Mouse (Mus musculus) hematopoietic stem cell, adult 5-6 weeks (primary cell): ENCODE data around the gene Ttc32. TPM values are rescaled to one million over a fixed set of nuclear protein-coding genes. Genes with fewer than 3 reads are reported as not detected.
"Not testable (repeated sequence)": the region's sequence is repeated elsewhere in the genome, so short reads cannot be mapped to it uniquely, and the experiment has no call there.

Experiments used
- ATAC-seq, 2 experiments: fragments of 125-278 bp in 1 of 2; replicated peaks in 1 of 2; 2 replicates each; pipeline ENCODE4 v1.8.0; 2016 to 2017; ENCODE audit warnings: inconsistent platforms in 2 of 2, mild to moderate bottlenecking in 2 of 2, moderate number of reproducible peaks in 2 of 2, low read depth in 1 of 2, moderate TSS enrichment in 1 of 2; ENCODE audit not compliant: low FRiP score in 2 of 2, poor library complexity in 2 of 2, severe bottlenecking in 2 of 2, insufficient read depth in 1 of 2, low TSS enrichment in 1 of 2
- total RNA-seq: library from RNA; stranded (forward); fragments of 172-1452, 232-1000 nt; gene quantifications from 2 replicates; pipeline ENCODE4 v1.2.3, GENCODE M21; 2017

The Ttc32 gene
- 12.5 and 26.9 TPM in 2 replicates for total RNA-seq

DNA sequence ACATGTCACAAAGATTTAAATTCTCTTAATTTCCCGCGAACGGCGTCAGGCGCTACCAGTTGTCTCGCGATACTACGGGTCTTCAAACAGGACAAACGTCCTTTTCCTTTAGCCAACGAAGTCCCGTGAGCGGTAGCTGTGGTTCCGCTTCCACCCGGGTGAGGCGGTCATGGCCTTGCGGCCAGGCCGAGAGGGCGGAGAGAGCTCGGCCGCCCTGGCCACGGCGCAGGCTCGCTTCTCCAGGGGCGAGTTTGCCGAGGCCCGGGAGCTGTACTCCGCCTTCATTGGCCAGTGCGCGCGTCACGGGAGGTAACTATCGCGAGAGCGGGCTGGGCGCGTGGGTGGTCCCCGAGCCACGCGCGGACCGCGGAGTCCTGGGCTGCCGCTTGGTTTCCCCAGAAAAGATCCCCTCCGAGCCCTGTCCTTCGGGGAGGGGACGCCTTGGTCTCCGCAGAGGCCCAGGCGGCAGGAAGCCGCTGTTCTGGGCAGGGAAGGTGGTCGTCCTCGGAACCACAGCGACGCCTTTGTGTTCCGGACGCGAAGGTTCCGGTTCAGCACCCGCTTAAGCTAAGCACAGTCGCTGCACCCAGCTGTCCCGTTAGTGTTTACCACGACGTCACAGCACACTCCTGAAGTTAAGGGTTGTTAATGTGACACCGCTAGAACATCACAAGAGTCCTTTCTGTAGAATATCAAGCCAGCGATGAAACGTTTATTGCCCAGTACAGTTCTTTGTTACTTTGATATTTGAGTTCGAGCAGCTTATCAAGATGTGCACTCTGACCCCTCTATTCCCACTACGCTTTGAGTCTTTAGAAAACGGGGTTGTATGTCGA lies at the start of gene Ttc32:
Gene Ttc32, plus strand, starts transcription at position 110 of the 836 bp plus-strand sequence.
- ATAC-seq: peak; percentile 87 to 90

DNA sequence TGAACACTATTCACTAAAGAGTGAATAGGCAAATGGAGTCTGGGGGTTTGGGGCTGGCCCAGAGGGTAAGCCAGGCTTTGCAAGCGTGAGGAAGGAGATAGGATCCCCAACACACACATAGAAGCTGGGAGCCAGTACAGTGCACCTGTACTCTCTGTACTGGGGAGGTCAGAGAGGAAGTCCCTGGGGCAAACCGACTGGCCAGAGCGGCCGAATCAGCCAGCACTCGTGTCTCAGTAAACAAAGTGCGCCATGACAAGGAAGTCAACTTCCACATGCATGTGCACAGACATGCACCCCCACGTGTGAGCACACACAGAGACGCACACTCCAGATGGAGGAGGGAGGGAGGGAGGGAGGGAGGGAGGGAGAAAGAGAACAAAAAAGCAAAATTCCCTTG lies 36.6 kb upstream of the Ttc32 start:
- ATAC-seq: no peak

DNA sequence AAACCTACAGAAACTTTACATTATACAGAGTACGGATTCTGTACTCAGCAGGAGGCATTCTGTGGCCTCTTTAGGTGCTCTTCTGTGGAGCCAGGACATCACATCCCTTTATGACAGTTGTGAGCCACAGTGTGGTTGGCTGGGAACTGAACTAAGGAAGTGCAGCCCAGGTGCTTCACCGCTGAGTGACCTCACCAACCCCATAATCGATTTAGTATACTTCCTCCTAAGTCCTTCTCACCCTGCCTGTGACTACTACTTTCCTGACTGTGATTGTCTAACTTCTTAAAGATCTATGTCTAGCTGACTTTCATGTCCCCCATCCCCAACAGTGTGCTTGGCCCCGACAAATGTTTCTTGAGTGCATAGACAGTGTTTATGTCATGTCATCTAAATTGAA lies 31.5 kb upstream of the Ttc32 start:
- ATAC-seq: peak; percentile 32 to 70; a peak in 3 of 4 replicates

DNA sequence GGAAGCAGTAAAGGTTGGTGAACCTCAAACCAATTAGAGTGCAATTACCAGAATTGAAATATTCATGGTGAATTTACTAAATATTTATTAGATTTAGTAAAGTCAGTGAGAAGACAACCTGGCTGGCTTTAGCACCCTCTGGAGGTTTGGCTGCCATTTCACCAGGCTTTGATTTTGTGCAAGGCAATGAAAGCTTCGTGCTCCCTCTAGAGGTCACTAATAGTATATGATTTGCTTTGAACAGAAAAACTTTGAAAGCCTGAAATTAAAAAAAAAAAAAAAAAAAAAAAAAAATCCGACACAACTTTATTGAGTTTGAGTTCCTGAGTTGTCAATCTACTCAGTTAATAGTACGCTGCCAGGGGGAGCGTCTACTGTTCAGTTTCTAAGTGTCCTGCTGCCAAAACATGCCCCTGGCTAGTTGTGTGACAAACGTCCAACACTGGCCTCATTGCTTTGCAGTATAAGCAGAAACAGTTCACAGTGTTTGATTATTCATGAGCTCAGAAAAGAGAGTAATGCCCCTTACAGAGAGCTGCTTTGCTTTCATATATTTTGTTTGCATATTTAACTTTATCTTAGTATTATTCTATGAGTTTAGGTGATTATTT lies 27.7 kb upstream of the Ttc32 start:
- ATAC-seq: peak; percentile 59 to 86; a peak in 3 of 4 replicates

DNA sequence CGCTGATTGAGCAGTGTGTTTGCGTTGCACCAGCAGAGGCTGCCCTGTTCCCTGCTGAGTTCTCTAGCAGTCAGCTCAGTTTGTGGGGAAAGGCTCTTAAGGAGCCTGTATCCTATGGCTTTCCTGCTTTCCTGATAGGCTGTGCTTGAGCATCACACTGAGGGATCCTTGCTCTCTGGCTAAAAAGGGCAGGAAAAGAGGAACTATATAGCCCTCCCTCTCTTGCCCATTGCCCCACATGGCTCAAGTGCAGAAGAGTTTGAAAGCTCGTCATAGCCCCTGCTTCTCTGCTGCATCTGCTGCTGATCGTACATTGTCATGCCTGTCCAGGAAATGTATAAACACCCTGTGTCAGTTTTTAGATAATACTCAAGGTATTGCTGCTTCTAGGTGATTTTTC lies 22.7 kb upstream of the Ttc32 start:
- ATAC-seq: peak; percentile 58 to 78

DNA sequence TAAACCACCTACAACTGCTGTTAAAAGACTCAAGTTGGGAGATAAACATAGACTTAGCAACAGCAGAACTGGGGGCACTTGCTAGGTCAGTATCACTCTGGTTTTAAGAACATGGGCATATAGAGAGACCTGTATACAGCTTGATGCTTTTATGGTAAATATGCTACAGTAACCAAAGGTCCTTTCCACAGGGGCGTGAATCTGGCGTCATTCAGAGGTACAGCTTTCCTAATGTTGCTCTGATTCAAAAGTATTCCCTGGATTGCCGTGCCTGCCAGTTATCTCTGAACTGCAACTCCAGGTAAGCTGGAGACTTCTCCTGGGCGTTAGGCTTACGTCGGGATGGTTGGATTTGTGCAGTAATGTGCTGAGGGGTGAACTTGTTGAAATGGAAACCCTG lies 22.0 kb upstream of the Ttc32 start:
- no peak for ATAC-seq

DNA sequence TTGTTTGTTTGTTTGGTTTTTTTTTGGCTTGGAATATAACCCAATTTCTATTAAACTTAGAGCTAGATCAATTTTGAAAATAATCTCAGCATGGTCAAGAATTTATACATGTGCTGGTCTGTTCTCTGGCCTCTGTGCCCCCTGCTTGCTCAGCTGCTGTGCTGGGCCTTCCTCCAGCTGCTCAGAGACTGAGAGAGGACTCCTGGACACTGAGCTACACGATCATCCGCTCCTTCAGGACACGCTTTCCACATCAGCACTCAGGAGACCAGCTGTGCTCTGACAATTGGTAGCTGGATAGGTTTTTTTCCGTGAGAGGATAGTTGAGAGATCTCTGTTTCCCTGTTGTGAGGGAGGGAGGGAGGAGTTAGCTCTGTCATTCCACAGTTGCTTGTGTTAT lies 19.5 kb upstream of the Ttc32 start:
- no peak for ATAC-seq

DNA sequence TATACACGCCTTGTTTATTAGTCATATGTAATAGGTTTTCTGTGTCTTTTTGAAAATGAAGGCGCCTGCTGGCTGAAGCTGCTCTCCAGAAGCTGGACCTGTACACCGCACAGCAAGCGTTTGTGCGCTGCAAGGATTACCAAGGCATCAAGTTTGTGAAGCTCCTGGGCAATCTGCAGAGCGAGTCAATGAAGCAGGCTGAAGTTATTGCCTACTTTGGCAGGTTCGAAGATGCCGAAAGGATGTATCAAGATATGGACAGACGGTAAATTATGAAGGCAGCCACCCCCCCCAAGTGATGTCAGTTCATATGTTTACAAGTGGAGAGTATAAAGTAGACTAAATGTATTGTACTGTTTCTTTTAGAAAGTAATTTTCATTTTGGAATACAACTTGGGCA lies 13.4 kb upstream of the Ttc32 start:
- no peak for ATAC-seq

DNA sequence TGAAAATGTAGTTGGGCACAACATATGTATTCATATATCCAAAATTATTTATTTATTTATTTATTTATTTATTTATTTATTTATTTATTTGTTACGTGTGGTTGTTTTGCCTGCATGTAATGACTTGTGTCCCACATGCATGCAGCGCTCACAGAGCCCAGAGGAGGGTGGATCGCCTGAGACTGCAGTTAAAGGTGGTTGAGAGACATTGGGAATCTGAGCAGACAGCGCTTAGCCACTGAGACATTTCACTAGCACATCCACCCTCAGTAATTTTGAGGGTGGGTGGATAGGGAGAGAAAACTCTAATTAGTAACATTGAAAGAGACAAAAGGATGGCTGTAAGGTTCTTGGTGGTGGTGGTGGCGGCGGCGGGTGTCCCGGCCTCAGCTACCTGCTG lies 9.4 kb upstream of the Ttc32 start:
- ATAC-seq: no peak

DNA sequence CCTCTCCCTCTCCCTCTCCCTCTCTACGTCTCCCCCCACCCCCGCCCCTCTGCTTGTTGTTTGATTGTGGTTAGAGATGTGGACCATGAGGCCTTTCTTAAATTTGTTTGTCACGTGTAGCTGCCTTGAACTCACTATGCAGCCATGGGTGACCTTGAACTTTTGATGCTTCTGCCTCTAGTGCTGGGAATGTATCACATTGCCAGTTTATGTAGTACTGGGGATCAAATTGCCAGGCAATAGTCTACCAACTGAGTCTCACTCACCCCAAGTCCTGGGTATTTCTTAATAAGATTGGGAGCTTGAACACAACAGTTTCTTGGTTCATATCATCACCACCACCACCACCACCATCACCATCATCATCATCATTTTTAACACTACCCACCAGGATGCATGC lies 8.8 kb upstream of the Ttc32 start:
- no peak for ATAC-seq

DNA sequence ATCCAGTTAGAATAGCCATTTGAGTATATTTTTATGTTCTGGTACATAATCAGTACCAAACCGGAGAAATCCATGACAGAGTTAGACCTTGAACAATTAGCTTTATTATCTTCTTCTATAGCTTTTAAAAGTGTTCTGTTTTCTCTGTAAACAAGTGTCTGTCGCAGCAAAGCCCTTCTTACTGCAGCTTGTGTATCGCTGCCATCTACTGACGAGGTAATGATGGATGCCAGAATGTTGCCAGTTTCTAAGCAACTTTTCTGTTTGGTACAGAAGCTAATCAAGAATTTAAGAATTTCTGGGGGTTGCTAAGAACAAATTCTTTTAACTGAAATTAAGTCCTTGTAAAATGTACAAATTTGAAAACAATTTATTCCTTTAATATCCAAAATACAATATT lies 6.8 kb upstream of the Ttc32 start:
- ATAC-seq: no peak

DNA sequence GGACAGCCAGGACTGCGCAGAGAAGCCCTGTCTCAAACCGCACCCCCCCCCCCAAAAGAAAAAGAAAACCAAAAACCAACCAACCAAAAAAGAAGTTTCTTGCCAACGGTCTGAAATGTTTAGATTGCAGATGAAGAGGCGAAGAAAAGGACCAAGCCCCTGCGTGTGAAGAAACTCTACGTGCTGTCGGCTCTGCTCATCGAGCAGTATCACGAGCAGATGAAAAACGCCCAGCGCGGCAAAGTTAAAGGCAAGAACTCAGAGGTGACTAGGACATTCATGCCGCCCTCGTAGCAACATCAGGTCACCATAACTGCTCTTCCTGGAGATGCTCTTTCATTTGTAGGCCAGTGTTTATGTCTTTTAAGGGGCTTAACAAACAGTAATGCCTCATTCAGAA lies 5.7 kb upstream of the Ttc32 start:
- ATAC-seq: no peak

DNA sequence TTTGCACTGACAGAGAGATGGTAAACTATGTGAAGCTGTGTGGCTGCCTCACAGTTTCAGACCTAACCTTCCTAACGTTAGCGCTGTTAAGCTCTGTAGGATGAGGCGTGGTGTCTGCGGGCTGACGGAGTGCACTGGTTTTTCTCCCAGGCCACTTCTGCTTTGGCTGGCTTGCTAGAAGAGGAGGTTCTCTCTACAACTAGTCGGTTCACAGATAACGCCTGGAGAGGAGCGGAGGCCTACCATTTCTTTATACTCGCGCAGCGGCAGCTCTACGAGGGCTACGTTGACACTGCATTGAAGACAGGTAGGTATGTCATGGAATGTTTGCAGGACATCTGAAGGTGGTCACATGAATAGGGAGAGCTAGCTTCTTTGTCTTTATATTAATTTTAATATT lies 5.1 kb upstream of the Ttc32 start:
- ATAC-seq: no peak

DNA sequence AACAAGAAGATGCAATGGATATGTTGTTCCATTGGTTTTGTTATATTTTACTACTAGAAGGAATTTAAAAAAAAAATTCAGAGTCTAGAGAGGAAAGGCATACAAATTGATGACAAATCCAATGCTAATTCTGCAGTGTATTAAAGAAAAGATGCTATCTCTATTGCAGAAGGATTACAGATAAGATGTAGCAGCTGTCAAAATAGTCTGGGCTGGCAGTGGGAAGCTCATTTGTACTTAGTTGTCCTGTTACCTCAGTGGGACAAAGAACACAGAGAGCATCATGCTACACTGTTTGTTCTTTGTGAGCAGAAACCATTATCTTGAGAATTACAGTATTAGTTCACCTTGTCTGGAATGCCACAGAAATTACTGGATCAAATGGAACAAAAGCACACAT lies 3.0 kb upstream of the Ttc32 start:
- ATAC-seq: no peak

DNA sequence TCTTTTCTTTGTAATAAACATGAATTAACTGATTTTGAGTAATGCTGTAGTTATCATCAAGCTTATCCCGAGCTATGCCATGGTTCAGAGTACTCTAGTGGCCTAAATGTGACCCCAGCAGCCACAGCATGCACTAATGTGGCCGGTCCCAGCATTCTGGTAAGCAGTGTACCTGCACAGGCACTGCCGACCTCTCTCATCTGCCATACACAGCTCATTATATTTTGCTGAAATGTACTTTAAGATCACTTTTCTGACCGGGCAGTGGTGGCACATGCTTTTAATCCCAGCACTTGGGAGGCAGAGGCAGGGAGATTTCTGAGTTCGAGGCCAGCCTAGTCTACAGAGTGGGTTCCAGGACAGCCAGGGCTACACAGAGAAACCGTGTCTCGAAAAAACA lies 981 bp upstream of the Ttc32 start:
- not testable (repeated sequence) for ATAC-seq

DNA sequence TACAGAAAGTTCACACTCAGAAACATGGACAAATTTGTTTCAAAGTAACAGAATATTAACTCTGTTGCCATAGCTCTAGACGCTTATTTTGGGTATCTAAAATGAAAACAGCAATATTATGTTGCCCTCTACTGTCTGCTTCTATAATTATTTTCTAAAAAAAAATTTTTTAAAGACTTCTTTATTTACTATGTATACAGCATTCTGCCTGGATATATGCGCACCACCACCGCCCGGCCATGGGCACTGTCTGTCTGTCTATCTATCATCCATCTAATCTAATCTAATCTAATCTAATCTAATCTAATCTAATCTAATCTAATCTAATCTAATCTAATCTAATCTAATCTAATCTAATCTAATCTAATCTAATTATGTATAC lies 300 bp upstream of the Ttc32 start:
- ATAC-seq: peak in 1 of 2 experiments; percentile 6; a peak in 1 of 4 replicates

DNA sequence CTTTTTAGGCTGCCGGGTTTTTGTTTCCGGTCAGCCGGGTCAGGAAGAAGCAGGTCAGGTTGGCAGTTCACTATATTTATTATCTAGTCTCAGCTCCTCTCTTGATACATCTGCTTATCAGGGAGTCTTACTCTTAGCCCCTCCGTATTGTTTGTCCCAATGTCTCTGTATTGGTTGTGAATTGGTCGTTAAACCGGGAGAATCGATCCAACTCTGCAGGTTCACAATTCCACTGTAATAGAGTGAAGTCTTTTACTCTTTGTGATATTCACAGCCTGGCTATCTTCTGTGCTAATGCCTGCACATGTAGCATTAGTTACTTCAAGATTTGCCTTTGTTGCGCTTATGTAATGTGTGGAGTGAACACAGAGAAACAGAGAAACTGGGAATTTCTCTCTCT lies 1.4 kb downstream of the Ttc32 start:
- ATAC-seq: no peak

DNA sequence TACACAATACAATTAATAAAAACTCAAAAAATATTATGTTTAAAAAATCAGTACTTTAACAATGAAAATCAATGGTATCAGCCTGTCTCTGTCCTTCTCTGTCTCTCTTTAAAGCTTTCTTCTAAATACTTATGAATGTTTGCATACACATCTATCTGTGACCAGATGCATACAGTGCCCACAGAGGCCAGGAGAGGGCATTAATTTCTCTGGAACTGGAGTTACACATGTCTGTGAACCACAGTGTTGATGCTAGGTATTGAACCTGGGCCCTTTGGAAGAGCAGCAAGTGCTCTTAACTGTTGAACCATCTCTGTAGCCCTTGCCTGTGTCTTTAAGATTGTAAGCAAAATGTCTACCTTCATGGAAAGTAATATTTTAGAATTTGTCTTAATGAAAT lies 3.3 kb downstream of the Ttc32 start:
- ATAC-seq: no peak

DNA sequence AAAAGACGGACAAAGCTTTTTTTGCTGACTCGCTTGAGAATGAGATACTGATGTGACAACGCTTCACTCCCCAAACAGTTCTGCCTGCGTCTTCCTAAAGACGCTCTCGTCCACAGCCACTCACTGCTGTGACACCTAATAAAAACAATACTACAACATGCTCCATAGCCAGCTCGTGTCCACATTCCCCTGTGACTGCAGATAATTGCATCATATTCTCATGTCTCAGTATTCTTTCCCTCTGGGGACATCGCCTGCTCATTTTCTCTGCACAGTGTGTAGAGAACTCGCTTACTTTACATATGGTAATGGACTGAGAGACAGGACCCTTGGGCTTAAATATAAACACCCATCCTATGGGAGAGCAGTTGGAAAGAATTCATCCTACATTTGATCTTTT lies 6.6 kb downstream of the Ttc32 start:
- ATAC-seq: no peak
